16 mouse cellular contexts compared by ENCODE assay signal in genomic region chr8:102725496-102725895, GRCm38 (mm10). TPM values are rescaled to one million over a fixed set of nuclear protein-coding genes. Genes with fewer than 3 reads are reported as not detected.
DNase-seq lines count a peak whose midpoint lies in the region; ATAC-seq lines count a peak whose summit lies in the region.
"Had no signal": no experiment of that assay in that cellular context is flagged by ENCODE, and none has a peak within 500 bp of the region (broad histone marks: within the 10 kb centered on the region; RNA-seq: fewer than 3 reads in every experiment).

No protein-coding gene starts in this region.

- DNase-seq in frontal cortex, postnatal 25 days (ENCODE audit: low spot score in 2 of 2): no peak
- peak; percentile 30 for DNase-seq in retina, postnatal 1 day
- no peak for DNase-seq in retina, embryonic 14.5 days (ENCODE audit: low spot score)
- peak; percentile 72 to 84 for DNase-seq in layer of hippocampus, adult 18-20 months (ENCODE audit: low spot score in 2 of 2)
- DNase-seq in telencephalon, adult 2 months (ENCODE audit: low read depth, low spot score): peak; percentile 35
- DNase-seq in kidney, adult 8-10 months: no peak
- no peak for DNase-seq in kidney, postnatal 4 days
- DNase-seq: adrenal gland, adult 2 months; cerebellum, adult 18-20 months; heart, postnatal 4 days; lung, adult 2 months; lung, postnatal 4 days; right cerebral cortex, postnatal 25 days; thymus, postnatal 4 days had no signal

- peak; percentile 42; the same call in 1 of the 2 replicates for ATAC-seq in frontal cortex, adult (ENCODE audit: low TSS enrichment)
- ATAC-seq: intestine, embryonic 15.5 days had no signal

RNA-seq across cellular contexts. Expression of gene Cdh11, which starts 59.9 kb away (rescaled TPM):
- 10 to 100 TPM; 69.4 to 69.8 TPM for total RNA-seq in layer of hippocampus, adult 18-20 months (2021)

Comparison
In these comparisons a context has a peak if more than half of its experiments do, and no peak if none do; other contexts are left out.
1. DNase-seq: peak in retina, postnatal 1 day (single experiment), layer of hippocampus, adult 18-20 months (2 of 2) and telencephalon, adult 2 months (single experiment); none in frontal cortex, postnatal 25 days (0 of 2), retina, embryonic 14.5 days (single experiment), kidney, adult 8-10 months (0 of 2) and kidney, postnatal 4 days (0 of 2).